Mouse (Mus musculus): ENCODE data around the gene Ccdc141.

The Ccdc141 gene

GRCm38 (mm10) chr2:77133407-77133806 is 37.0 kb downstream of the Ccdc141 start:
- DNase-seq (ENCODE audit: low spot score): no peak

- no peak for DNase-seq (ENCODE audit: low spot score)
Measured at GRCm38 (mm10) chr2:77126939-77127338, 43.5 kb downstream of the Ccdc141 start.

GRCm38 (mm10) chr2:77118102-77118501 is 52.3 kb downstream of the Ccdc141 start:
- no peak for DNase-seq (ENCODE audit: low spot score)

- DNase-seq (ENCODE audit: low spot score): no peak
Measured at GRCm38 (mm10) chr2:77114335-77114734, 56.1 kb downstream of the Ccdc141 start.

GRCm38 (mm10) chr2:77113867-77114266 is 56.6 kb downstream of the Ccdc141 start:
- DNase-seq (ENCODE audit: low spot score): no peak

- no peak for DNase-seq (ENCODE audit: low spot score)
Measured at GRCm38 (mm10) chr2:77113026-77113425, 57.4 kb downstream of the Ccdc141 start.

GRCm38 (mm10) chr2:77111095-77111494 is 59.3 kb downstream of the Ccdc141 start:
- DNase-seq (ENCODE audit: low spot score): no peak

- no peak for DNase-seq (ENCODE audit: low spot score)
Measured at GRCm38 (mm10) chr2:77110365-77110764, 60.1 kb downstream of the Ccdc141 start.

GRCm38 (mm10) chr2:77109506-77110123 is 60.8 kb downstream of the Ccdc141 start:
- no peak for DNase-seq (ENCODE audit: low spot score)

- DNase-seq (ENCODE audit: low spot score): no peak
Measured at GRCm38 (mm10) chr2:77108562-77108961, 61.9 kb downstream of the Ccdc141 start.

- DNase-seq (ENCODE audit: low spot score): no peak
Measured at GRCm38 (mm10) chr2:77106150-77106549, 64.3 kb downstream of the Ccdc141 start.

GRCm38 (mm10) chr2:77105006-77105715 is 65.3 kb downstream of the Ccdc141 start:
- no peak for DNase-seq (ENCODE audit: low spot score)

GRCm38 (mm10) chr2:77102516-77102915 is 67.9 kb downstream of the Ccdc141 start:
- no peak for DNase-seq (ENCODE audit: low spot score)

GRCm38 (mm10) chr2:77099814-77100213 is 70.6 kb downstream of the Ccdc141 start:
- no peak for DNase-seq (ENCODE audit: low spot score)

- no peak for DNase-seq (ENCODE audit: low spot score)
Measured at GRCm38 (mm10) chr2:77098769-77099168, 71.7 kb downstream of the Ccdc141 start.

- no peak for DNase-seq (ENCODE audit: low spot score)
Measured at GRCm38 (mm10) chr2:77091749-77092148, 78.7 kb downstream of the Ccdc141 start.

GRCm38 (mm10) chr2:77085313-77085712 is 85.1 kb downstream of the Ccdc141 start:
- no peak for DNase-seq (ENCODE audit: low spot score)

- no peak for DNase-seq (ENCODE audit: low spot score)
Measured at GRCm38 (mm10) chr2:77084629-77085028, 85.8 kb downstream of the Ccdc141 start.

GRCm38 (mm10) chr2:77081156-77081555 is 89.3 kb downstream of the Ccdc141 start:
- no peak for DNase-seq (ENCODE audit: low spot score)

GRCm38 (mm10) chr2:77080657-77081056 is 89.8 kb downstream of the Ccdc141 start:
- DNase-seq (ENCODE audit: low spot score): no peak

- DNase-seq (ENCODE audit: low spot score): no peak
Measured at GRCm38 (mm10) chr2:77078746-77079145, 91.7 kb downstream of the Ccdc141 start.

GRCm38 (mm10) chr2:77074373-77074772 is 96.1 kb downstream of the Ccdc141 start:
- no peak for DNase-seq (ENCODE audit: low spot score)

- no peak for DNase-seq (ENCODE audit: low spot score)
Measured at GRCm38 (mm10) chr2:77073930-77074329, 96.5 kb downstream of the Ccdc141 start.

- DNase-seq (ENCODE audit: low spot score): no peak
Measured at GRCm38 (mm10) chr2:77065294-77065693, 105.1 kb downstream of the Ccdc141 start.

Measured in testis, postnatal 14 days (tissue).